Mouse (Mus musculus): ENCODE data around the gene Adam15. TPM values are rescaled to one million over a fixed set of nuclear protein-coding genes. Genes with fewer than 3 reads are reported as not detected.

The Adam15 gene
- polyA plus RNA-seq (2015; fragmentation: Nextera tagmentation; extraction: Ambion mirVana) = 107 and 108 TPM in 2 replicates

GRCm38 (mm10) chr3:89349869-89350501 is at the start of gene Adam15:
TSS of gene Adam15 (minus strand) at chr3:89349996.
- under 1% methylated on average over 59 of the region's 59 CpGs for WGBS
- Histone ChIP-seq H3K9ac (replicated peaks; ENCODE audit: low read length) (peak within 1 kb of the TSS; percentile 77), H3K36me3 (ENCODE audit: insufficient read depth, low read length) (peaks cover 6% of the 10 kb centered on the region), H3K4me1 (ENCODE audit: insufficient read depth, low read length) (peaks cover 26% of the 10 kb centered on the region), H3K9me3 (ENCODE audit: low read length) (no peaks in the 10 kb centered on the region), H3K27ac (ENCODE audit: low read length) (peak within 1 kb of the TSS; percentile 73), H3K27me3 (ENCODE audit: insufficient read depth, low read length) (no peaks in the 10 kb centered on the region), H3K4me2 (replicated peaks; ENCODE audit: low read depth, low read length) (peak within 1 kb of the TSS; percentile 97), H3K4me3 (ENCODE audit: low read length) (peak within 1 kb of the TSS; percentile 72)
- ATAC-seq (ENCODE audit: low FRiP score, low TSS enrichment) = peak; percentile 90

- no peak for ATAC-seq (ENCODE audit: low FRiP score, low TSS enrichment)
- H3K4me1 ChIP-seq (ENCODE audit: insufficient read depth, low read length) = peaks cover 26% of the 10 kb centered on the region
- H3K9me3 ChIP-seq (ENCODE audit: low read length) = no peaks in the 10 kb centered on the region
- no peaks in the 10 kb centered on the region for H3K27me3 ChIP-seq (ENCODE audit: insufficient read depth, low read length)
- H3K4me3 ChIP-seq (ENCODE audit: low read length) = peak overlapping the region; percentile 73
- H3K9ac ChIP-seq (replicated peaks; ENCODE audit: low read length) = peak overlapping the region; percentile 85
- H3K27ac ChIP-seq (ENCODE audit: low read length) = peak overlapping the region; percentile 27
- H3K4me2 ChIP-seq (replicated peaks; ENCODE audit: low read depth, low read length) = peak overlapping the region; percentile 99
- 2% methylated on average over 4 of the region's 4 CpGs for WGBS
- 0 out of 2 replicates have a peak, but pooled peaks cover 5% of the 10 kb centered on the region for H3K36me3 ChIP-seq (ENCODE audit: insufficient read depth, low read length)
Observed at GRCm38 (mm10) chr3:89396654-89397005, 46.8 kb upstream of the Adam15 start.

- no peaks in the 10 kb centered on the region for H3K27me3 ChIP-seq (ENCODE audit: insufficient read depth, low read length)
Observed at GRCm38 (mm10) chr3:89395806-89396653, 46.2 kb upstream of the Adam15 start.

GRCm38 (mm10) chr3:89395419-89395805 is 45.6 kb upstream of the Adam15 start:
- peak overlapping the region; percentile 98 for H3K27ac ChIP-seq (ENCODE audit: low read length)
- peak overlapping the region; percentile 85 for H3K9ac ChIP-seq (replicated peaks; ENCODE audit: low read length)
- peaks cover 38% of the 10 kb centered on the region for H3K4me1 ChIP-seq (ENCODE audit: insufficient read depth, low read length)
- no peaks in the 10 kb centered on the region for H3K36me3 ChIP-seq (ENCODE audit: insufficient read depth, low read length)
- H3K4me3 ChIP-seq (ENCODE audit: low read length) = peak overlapping the region; percentile 73
- no peak for ATAC-seq (ENCODE audit: low FRiP score, low TSS enrichment)
- no peaks in the 10 kb centered on the region for H3K27me3 ChIP-seq (ENCODE audit: insufficient read depth, low read length)
- H3K9me3 ChIP-seq (ENCODE audit: low read length) = no peaks in the 10 kb centered on the region
- WGBS = 4% methylated on average over 10 of the region's 10 CpGs
- H3K4me2 ChIP-seq (replicated peaks; ENCODE audit: low read depth, low read length) = peak overlapping the region; percentile 99

More at GRCm38 (mm10) chr3:89395806-89396653, 46.2 kb upstream of the Adam15 start:
- under 1% methylated on average over 42 of the region's 44 CpGs for WGBS
- Histone ChIP-seq H3K4me1 (ENCODE audit: insufficient read depth, low read length) (peaks cover 32% of the 10 kb centered on the region), H3K27ac (ENCODE audit: low read length) (peak overlapping the region; percentile 27), H3K4me2 (replicated peaks; ENCODE audit: low read depth, low read length) (peak overlapping the region; percentile 99), H3K9me3 (ENCODE audit: low read length) (no peaks in the 10 kb centered on the region), H3K36me3 (ENCODE audit: insufficient read depth, low read length) (no peaks in the 10 kb centered on the region), H3K4me3 (ENCODE audit: low read length) (peak overlapping the region; percentile 73), H3K9ac (replicated peaks; ENCODE audit: low read length) (peak overlapping the region; percentile 85)
- ATAC-seq (ENCODE audit: low FRiP score, low TSS enrichment) = no peak

- no peaks in the 10 kb centered on the region for H3K9me3 ChIP-seq (ENCODE audit: low read length)
- H3K9ac ChIP-seq (replicated peaks; ENCODE audit: low read length) = peak overlapping the region; percentile 85
- WGBS = under 1% methylated on average over 10 of the region's 12 CpGs
- no peaks in the 10 kb centered on the region for H3K36me3 ChIP-seq (ENCODE audit: insufficient read depth, low read length)
- peaks cover 44% of the 10 kb centered on the region for H3K4me1 ChIP-seq (ENCODE audit: insufficient read depth, low read length)
- H3K4me3 ChIP-seq (ENCODE audit: low read length) = peak overlapping the region; percentile 73
- peak overlapping the region; percentile 98 for H3K27ac ChIP-seq (ENCODE audit: low read length)
- peak; percentile 11 for ATAC-seq (ENCODE audit: low FRiP score, low TSS enrichment)
- peak overlapping the region; percentile 99 for H3K4me2 ChIP-seq (replicated peaks; ENCODE audit: low read depth, low read length)
- H3K27me3 ChIP-seq (ENCODE audit: insufficient read depth, low read length) = no peaks in the 10 kb centered on the region
Observed at GRCm38 (mm10) chr3:89394894-89395256, 45.1 kb upstream of the Adam15 start.

- Histone ChIP-seq H3K9me3 (ENCODE audit: low read length) (no peaks in the 10 kb centered on the region), H3K36me3 (ENCODE audit: insufficient read depth, low read length) (no peaks in the 10 kb centered on the region), H3K4me1 (ENCODE audit: insufficient read depth, low read length) (peaks cover 46% of the 10 kb centered on the region), H3K27me3 (ENCODE audit: insufficient read depth, low read length) (no peaks in the 10 kb centered on the region), H3K4me2 (replicated peaks; ENCODE audit: low read depth, low read length) (peak within 1 kb of the TSS; percentile 99), H3K27ac (ENCODE audit: low read length) (peak within 1 kb of the TSS; percentile 98), H3K4me3 (ENCODE audit: low read length) (peak within 1 kb of the TSS; percentile 73), H3K9ac (replicated peaks; ENCODE audit: low read length) (peak within 1 kb of the TSS; percentile 85)
- ATAC-seq (ENCODE audit: low FRiP score, low TSS enrichment) = peak; percentile 58
- under 1% methylated on average over 38 of the region's 42 CpGs for WGBS
Observed at GRCm38 (mm10) chr3:89394006-89394893, 44.5 kb upstream of the Adam15 start, which contains the start of gene Zbtb7b. TSS of gene Zbtb7b (minus strand) at chr3:89394776.

GRCm38 (mm10) chr3:89393605-89394004 is 43.8 kb upstream of the Adam15 start:
- Histone ChIP-seq H3K4me2 (replicated peaks; ENCODE audit: low read depth, low read length) (peak overlapping the region; percentile 99), H3K4me3 (ENCODE audit: low read length) (peak overlapping the region; percentile 73), H3K4me1 (ENCODE audit: insufficient read depth, low read length) (peaks cover 46% of the 10 kb centered on the region), H3K27me3 (ENCODE audit: insufficient read depth, low read length) (no peaks in the 10 kb centered on the region), H3K36me3 (ENCODE audit: insufficient read depth, low read length) (no peaks in the 10 kb centered on the region), H3K9me3 (ENCODE audit: low read length) (no peaks in the 10 kb centered on the region), H3K9ac (replicated peaks; ENCODE audit: low read length) (peak overlapping the region; percentile 85), H3K27ac (ENCODE audit: low read length) (peak overlapping the region; percentile 98)
- WGBS = 0% methylated on average over 15 of the region's 15 CpGs
- ATAC-seq (ENCODE audit: low FRiP score, low TSS enrichment) = peak; percentile 94

- WGBS = under 1% methylated on average over 17 of the region's 24 CpGs
- peak overlapping the region; percentile 87 for H3K27ac ChIP-seq (ENCODE audit: low read length)
- H3K4me2 ChIP-seq (replicated peaks; ENCODE audit: low read depth, low read length) = peak overlapping the region; percentile 99
- H3K9me3 ChIP-seq (ENCODE audit: low read length) = no peaks in the 10 kb centered on the region
- no peaks in the 10 kb centered on the region for H3K36me3 ChIP-seq (ENCODE audit: insufficient read depth, low read length)
- H3K27me3 ChIP-seq (ENCODE audit: insufficient read depth, low read length) = no peaks in the 10 kb centered on the region
- peaks cover 46% of the 10 kb centered on the region for H3K4me1 ChIP-seq (ENCODE audit: insufficient read depth, low read length)
- peak overlapping the region; percentile 73 for H3K4me3 ChIP-seq (ENCODE audit: low read length)
- ATAC-seq (ENCODE audit: low FRiP score, low TSS enrichment) = no peak
- peak overlapping the region; percentile 80 for H3K9ac ChIP-seq (replicated peaks; ENCODE audit: low read length)
Observed at GRCm38 (mm10) chr3:89392871-89393311, 43.1 kb upstream of the Adam15 start.
